ENCODE assay signal across 26 mouse cellular contexts in the genomic region with DNA sequence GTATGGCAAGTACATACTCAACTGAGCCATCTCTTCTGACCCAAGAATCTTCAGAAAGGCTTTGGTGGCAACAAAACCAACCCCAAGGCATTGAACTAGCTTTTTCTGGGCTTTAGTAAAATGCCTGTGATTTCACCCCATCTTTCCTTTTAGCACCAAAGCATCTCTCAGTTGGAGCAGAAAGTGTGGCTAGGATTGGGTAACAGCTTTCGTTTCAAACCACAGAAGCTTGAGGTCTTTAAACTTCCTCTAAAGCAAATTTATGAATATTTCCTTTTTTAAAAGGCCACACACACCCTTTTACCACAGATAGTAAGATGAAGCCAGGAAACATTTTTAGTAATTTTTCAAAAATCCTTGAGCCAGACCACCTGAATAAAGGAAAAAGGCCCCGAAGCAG.
A peak's percentile ranks its signal among the peaks of the same experiment; 100 is the strongest.
DNase-seq lines count a peak whose midpoint lies in the region; ATAC-seq and TF ChIP-seq lines count a peak whose summit lies in the region.
"Had no signal": no experiment of that assay in that cellular context is flagged by ENCODE, and none has a peak within 500 bp of the region (broad histone marks: within the 10 kb centered on the region; RNA-seq: fewer than 3 reads in every experiment).

No protein-coding gene starts in this region.

- H3K27ac ChIP-seq in midbrain, postnatal 0 days (ENCODE audit: low read depth, low read length) = no peak overlapping the region
- H3K27ac ChIP-seq: embryonic facial prominence, embryonic 10.5 days; embryonic facial prominence, embryonic 12.5 days; forebrain, embryonic 13.5 days; forebrain, embryonic 15.5 days had no signal

- peak; percentile 38 for DNase-seq in 416B (ENCODE audit: low read depth)
- DNase-seq in c-Kit-positive CD71-negative TER-119-negative erythroid progenitor cells, embryonic 14.5 days (ENCODE audit: low read depth) = peak; percentile 16
- no peak for DNase-seq in midbrain, postnatal 0 days (ENCODE audit: low spot score)
- DNase-seq in adrenal gland, adult 2 months = no peak
- no peak for DNase-seq in kidney, postnatal 4 days
- no peak for DNase-seq in cerebellum, postnatal 25 days
- DNase-seq: adrenal gland, postnatal 10 days; adrenal gland, postnatal 25 days; B cell, adult 2 months; cerebellum, adult 11-12 months; cerebellum, adult 2 months; cerebellum, adult 9-10 months; cerebellum, postnatal 10 days; cerebellum, postnatal 36 days; forebrain, postnatal 0 days had no signal

- H3K4me1 ChIP-seq in midbrain, postnatal 0 days (ENCODE audit: insufficient read depth, low read length) = no peaks in the 10 kb centered on the region
- H3K4me1 ChIP-seq: forebrain, embryonic 13.5 days; forebrain, embryonic 15.5 days had no signal

- TF ChIP-seq CTCF in midbrain, postnatal 0 days (IDR thresholded peaks at IDR 0.05) = no peak

- ATAC-seq in granulocyte monocyte progenitor cell, adult 5-6 weeks (replicated peaks; ENCODE audit: poor library complexity, severe bottlenecking) = peak; percentile 91
- ATAC-seq in megakaryocyte, adult 5-6 weeks (ENCODE audit: poor library complexity, severe bottlenecking) = peak; percentile 88
- ATAC-seq in midbrain, postnatal 0 days (ENCODE audit: low FRiP score) = no peak
- ATAC-seq: activated CD4-positive, CD25-positive, alpha-beta regulatory T cell, adult 4 months; CD4-positive, CD25-positive, alpha-beta regulatory T cell, adult 4 months; forebrain, embryonic 13.5 days; forebrain, embryonic 15.5 days; forebrain, postnatal 0 days; Patski had no signal

- H3K9ac ChIP-seq in midbrain, postnatal 0 days (replicated peaks; ENCODE audit: low read length, poor library complexity, severe bottlenecking) = no peak overlapping the region
- H3K9ac ChIP-seq: embryonic facial prominence, embryonic 12.5 days; forebrain, embryonic 13.5 days; forebrain, embryonic 15.5 days; forebrain, postnatal 0 days had no signal

- H3K27me3 ChIP-seq in midbrain, postnatal 0 days (ENCODE audit: insufficient read depth, low read length) = no peaks in the 10 kb centered on the region
- H3K27me3 ChIP-seq: CH12.LX; embryonic facial prominence, embryonic 12.5 days; forebrain, embryonic 13.5 days; forebrain, embryonic 15.5 days; Patski had no signal

- no peaks in the 10 kb centered on the region for H3K9me3 ChIP-seq in midbrain, postnatal 0 days (ENCODE audit: low read length)
- H3K9me3 ChIP-seq: embryonic facial prominence, embryonic 10.5 days; embryonic facial prominence, embryonic 12.5 days; forebrain, embryonic 13.5 days; forebrain, embryonic 15.5 days; G1E had no signal

- 89% methylated on average over 2 of the region's 2 CpGs for WGBS in midbrain, postnatal 0 days

- H3K36me3 ChIP-seq in midbrain, postnatal 0 days (ENCODE audit: insufficient read depth, low read length) = no peaks in the 10 kb centered on the region
- H3K36me3 ChIP-seq: embryonic facial prominence, embryonic 10.5 days; embryonic facial prominence, embryonic 12.5 days; forebrain, embryonic 15.5 days; G1E had no signal

- no peak overlapping the region for H3K4me3 ChIP-seq in midbrain, postnatal 0 days (ENCODE audit: low read depth, low read length)
- H3K4me3 ChIP-seq: embryonic facial prominence, embryonic 10.5 days; embryonic facial prominence, embryonic 12.5 days; forebrain, embryonic 13.5 days; forebrain, embryonic 15.5 days had no signal

- H3K4me2 ChIP-seq in midbrain, postnatal 0 days (ENCODE audit: low read depth, low read length, poor library complexity, severe bottlenecking) = no peak overlapping the region
- H3K4me2 ChIP-seq: embryonic facial prominence, embryonic 12.5 days; forebrain, embryonic 13.5 days; forebrain, embryonic 15.5 days had no signal

Comparison
In these comparisons a context has a peak if more than half of its experiments do, and no peak if none do; other contexts are left out.
1. DNase-seq: peak in 416B (single experiment) and c-Kit-positive CD71-negative TER-119-negative erythroid progenitor cells, embryonic 14.5 days (single experiment); none in midbrain, postnatal 0 days (single experiment), adrenal gland, adult 2 months (single experiment), kidney, postnatal 4 days (0 of 2) and cerebellum, postnatal 25 days (0 of 2).